Mouse (Mus musculus): ENCODE data around the gene Gps2.
A peak's percentile ranks its signal among the peaks of the same experiment; 100 is the strongest.

Gps2 gene

DNA sequence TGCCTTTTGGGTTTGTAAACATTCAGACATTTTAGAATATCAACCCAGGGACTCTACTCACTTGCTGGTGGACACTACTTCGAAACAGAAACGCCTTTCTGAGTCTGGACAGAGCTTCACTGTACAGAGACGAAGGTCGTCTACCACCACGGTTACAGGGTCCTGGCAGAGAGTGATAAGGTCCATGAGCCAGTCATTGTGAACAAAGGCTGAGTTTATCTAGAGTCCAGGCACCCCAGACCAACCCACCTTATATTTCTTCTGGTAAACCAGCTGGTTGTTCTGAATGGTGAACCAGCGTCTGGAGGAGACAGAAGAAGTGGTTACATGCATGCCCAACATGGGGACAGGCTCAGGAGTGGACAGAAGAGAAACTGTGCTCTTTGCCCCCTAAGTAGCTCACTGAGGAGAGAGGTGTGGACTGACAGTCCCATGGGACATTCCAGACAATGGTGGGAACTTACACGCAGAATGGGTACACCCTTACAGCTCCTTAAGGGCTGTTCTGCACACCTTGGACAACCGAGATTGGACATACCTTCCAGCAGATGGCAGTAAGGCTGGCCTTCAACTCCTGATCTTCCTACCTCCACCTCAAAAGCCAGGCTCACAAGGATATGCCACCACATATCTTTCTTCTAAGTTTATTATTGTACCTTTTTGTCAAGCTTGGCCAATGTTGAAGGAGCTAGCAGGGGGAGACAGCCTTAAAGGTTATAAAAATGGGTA is 26.6 kb upstream of the Gps2 start:
- DNase-seq (ENCODE audit: low spot score) = peak; percentile 53

DNA sequence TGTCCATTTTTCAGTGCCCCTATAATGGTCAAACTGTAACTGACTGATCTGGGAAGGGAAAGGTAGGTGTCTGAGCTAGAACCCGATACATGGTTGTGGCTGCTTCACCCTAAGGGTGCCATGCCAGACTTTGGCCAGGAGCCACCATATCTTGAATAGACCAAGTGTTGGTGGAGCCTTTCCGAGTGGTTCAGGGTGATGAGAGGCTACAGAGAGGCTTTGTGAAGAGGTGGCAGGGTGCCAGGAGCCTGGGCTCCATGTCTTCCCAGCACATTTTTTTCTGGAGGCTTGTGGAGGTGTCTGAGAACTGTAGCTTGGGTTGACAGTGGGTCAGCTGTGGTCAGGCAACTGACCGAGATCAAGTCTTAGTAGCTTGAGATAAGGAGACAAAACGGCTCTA is 22.2 kb upstream of the Gps2 start:
- no peak for DNase-seq (ENCODE audit: low spot score)

DNA sequence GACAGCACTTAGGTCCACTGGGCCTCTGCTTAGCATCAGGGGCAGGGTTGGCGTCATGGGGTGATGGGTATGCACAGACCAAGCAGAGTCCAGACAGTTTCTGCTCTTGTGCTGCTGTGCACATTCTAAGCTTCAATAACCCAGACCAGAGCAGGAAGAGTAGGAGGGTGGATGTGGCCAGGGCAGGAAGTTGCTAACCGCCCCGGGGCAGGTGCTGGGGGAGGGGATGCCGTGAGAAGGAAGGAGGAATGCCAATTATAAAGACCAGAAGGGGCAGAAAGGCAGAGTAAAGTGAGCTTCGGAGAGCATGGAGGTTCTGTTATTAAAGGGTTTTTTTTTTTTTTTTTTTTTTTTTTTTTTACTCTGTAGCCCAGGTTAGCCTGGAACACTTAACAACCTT is 19.0 kb upstream of the Gps2 start:
- DNase-seq (ENCODE audit: low spot score) = peak; percentile 53

DNA sequence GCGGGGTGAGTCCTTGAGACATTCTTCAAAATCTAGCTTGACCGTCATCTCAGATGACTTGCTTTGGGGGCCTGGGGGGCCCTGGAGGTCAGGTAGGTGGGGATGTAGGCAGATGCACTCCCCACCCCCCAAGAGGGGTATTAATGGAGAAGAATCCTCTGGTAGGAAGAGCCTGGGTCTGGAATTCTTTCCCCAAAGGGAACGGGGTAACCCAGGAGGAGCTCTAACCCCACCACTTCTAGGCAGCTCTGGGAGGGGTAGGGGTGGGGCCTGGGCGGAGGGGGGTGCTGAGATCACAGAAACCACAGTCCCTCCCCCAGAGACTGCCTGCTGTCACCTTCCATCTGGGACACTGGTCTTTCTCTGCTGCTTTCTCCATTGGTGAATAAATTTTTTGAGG is 18.4 kb upstream of the Gps2 start, which contains the start of gene Acap1:
Gene Acap1, minus strand, starts transcription at position 249 of the 400 bp plus-strand sequence.
- DNase-seq (ENCODE audit: low spot score) = no peak

DNA sequence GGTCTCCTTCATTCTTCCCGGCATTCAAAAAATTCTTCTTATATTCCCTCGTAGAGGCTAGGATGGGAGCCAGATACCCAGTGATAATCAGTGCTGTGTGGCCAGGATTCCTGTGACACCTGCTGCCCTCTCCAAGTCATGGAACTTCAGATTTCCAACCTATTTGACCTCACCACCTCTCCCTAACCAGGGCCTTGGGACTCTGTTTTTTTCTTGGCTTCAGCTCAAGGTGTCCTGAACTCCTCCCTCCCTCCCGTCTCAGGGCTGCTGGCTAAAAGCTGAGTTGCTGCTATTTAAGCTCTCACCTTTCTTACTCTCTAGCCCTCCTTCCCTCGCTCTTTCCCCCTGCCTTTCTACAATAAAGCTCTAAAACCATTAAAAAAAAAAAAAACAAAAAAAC is 13.8 kb upstream of the Gps2 start:
- no peak for DNase-seq (ENCODE audit: low spot score)

DNA sequence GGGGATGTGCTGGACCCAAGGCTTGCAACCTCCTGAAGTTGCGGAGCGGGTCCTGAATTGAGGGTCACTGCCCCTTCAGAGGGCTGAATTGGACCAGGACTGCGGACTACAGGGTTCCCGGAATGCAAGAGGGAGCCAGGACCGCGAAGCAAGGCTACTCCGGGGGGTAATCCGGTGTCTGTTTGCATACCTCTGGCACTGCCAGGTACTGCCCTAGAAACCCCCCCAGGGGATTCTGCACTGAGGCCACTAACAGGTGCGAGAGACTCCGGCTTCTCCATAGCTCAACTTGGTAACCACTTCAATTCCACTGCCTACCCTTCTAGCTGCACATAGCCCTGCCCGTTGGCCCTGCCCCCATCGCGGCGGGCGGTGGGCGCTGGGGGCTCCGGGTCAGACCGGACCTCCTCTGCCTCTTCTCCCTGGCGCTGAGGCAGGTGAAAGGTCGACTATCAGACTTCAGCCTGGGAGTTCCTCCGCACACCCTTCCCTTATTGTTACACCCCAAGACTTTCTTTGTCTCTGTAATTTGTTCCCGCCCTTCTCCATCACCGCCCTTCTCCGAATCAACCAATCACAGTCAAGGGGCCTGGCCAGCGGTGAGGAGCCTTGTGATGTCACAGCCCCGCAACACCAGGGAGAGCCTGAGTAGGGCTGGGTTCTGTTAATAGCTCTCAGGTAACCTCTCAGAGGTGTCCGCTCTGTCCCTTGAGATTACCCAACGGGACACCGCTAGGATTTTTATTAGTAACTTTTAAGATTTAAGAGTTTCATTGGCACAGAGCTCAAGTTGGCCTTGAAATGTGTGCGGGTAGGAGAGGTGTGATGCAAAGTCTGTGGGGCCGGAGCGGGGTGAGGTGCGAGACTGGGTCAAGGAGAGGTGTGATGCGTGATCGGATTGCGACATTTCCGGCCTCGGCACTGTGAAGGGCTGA is 12.9 kb upstream of the Gps2 start, which contains the start of the genes 2810408A11Rik and Neurl4:
Gene 2810408A11Rik, minus strand, starts transcription at position 517 of the 935 bp plus-strand sequence.
Gene Neurl4, plus strand, starts transcription at position 602 of the 935 bp plus-strand sequence.
- peak; percentile 96 for DNase-seq (ENCODE audit: low spot score)

DNA sequence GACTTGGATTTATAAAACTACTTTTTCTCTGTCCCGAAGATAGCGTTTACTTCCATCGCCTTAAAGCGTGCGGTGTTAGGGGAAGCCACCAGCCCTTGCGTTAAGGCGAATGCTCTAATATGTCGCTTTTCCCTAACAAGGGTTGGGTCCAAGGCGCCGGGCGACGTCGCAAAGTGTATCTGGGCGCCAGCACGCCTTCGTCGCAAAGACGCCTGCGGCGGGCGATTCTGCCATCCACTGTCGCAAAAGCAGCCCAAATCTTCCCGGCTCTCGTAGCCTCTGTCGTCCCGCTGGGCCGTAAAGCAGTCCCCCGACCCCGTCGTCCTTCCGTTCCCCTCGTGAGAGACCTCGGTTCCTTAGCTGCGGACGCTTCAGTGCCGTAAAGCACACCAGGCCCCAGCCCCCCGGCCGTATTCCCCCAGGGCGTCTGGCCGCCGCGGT is 12.3 kb upstream of the Gps2 start:
- peak; percentile 97 for DNase-seq (ENCODE audit: low spot score)

DNA sequence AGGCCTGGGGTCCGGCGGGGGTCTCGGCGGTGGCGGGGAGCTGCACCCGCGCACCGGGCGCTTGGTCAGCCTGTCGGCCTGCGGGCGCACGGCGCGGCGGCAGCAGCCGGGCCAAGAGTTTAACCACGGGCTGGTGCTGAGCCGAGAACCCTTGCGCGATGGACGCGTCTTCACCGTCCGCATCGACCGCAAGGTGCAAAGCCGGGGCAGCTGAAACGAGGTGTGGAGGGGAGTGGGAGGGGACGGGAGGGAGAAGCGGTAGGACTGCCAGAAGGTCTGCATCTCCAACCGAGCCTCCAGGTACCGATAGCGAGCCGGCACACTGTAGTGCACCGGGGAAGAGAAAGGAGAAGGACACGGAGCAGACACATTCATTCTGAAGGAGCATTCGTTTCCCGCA is 11.7 kb upstream of the Gps2 start:
- no peak for DNase-seq (ENCODE audit: low spot score)

DNA sequence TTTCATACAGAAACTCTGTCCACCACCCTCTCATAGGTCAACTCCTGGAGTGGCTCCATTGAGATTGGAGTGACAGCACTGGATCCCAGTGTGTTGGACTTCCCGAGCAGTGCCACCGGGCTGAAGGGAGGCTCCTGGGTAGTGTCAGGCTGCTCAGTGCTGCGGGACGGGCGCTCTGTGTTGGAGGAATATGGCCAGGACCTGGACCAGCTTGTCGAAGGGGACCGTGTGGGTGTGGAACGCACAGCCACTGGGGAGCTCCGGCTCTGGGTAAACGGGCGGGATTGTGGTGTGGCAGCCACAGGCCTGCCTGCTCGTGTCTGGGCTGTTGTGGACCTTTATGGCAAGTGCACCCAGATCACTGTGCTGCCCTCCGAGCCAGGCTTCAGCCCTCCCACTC is 10.7 kb upstream of the Gps2 start:
- no peak for DNase-seq (ENCODE audit: low spot score)

DNA sequence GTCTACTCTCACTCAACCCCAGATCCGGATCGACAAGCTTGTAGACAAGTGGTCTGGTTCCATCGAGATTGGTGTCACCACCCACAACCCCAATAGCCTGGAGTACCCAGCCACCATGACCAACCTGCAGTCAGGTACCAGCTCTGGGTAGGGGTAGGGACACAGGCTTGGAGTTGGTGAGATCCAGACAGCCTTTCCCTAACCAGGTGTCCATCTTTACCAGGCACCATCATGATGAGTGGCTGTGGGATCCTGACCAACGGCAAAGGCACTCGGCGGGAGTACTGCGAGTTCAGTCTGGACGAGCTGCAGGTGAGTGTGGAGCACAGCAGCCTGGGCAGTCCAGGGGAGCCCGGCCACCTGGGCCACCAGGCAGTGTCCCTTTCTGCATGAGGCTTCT is 9.4 kb upstream of the Gps2 start:
- DNase-seq (ENCODE audit: low spot score) = no peak

DNA sequence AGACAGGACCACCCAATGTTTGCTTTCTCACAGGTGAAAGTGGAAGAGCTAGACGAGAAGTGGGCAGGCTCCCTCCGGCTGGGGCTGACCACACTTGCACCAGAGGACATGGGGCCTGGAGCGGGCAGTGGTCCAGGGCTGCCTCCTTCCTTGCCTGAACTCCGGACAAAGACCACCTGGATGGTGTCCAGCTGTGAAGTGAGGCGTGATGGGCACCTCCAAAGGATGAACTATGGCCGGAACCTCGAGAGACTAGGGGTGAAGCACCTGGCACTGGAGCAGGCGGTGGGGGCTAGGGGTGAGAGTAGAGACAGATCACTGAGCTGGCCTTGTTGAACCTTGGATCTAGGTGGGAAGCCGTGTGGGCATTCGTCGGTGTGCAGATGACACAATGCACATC is 5.0 kb upstream of the Gps2 start:
- DNase-seq (ENCODE audit: low spot score) = no peak

DNA sequence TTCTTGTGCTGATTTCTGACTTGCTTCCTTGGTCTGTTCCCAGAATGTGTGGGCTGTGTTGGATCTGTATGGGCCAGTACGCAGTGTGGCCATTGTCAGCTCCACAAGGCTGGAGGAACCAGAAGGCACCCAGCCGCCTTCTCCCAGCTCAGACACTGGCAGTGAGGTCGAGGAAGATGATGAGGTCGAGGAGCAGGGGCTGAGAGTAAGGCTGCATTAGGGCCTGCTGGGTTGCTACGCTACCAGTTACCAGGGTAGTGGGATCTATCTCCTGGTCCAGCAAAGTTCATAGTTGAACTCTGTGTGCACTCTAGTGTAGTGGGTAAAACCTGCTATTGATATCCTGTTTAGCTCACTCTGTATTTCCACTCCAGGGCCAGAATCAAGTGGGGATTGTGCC is 4.5 kb upstream of the Gps2 start:
- no peak for DNase-seq (ENCODE audit: low spot score)

DNA sequence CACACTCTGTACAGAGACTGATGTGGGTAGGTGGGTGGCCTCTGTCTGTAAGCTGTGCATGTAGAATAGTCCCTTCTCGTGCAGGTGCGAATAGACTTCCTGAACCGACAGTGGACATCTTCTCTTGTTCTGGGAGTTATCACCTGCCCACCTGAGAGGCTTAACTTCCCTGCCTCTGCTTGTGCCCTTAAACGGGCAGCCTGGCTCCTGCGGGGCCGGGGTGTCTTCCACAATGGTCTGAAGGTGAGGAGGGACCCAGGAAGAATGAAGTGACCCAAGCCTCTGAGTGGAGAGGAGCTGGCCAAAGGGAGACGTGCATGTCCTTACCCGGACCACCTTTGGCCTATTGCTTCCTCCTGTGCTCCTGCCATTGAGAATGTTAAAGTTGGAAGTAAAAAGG is 3.5 kb upstream of the Gps2 start:
- no peak for DNase-seq (ENCODE audit: low spot score)

DNA sequence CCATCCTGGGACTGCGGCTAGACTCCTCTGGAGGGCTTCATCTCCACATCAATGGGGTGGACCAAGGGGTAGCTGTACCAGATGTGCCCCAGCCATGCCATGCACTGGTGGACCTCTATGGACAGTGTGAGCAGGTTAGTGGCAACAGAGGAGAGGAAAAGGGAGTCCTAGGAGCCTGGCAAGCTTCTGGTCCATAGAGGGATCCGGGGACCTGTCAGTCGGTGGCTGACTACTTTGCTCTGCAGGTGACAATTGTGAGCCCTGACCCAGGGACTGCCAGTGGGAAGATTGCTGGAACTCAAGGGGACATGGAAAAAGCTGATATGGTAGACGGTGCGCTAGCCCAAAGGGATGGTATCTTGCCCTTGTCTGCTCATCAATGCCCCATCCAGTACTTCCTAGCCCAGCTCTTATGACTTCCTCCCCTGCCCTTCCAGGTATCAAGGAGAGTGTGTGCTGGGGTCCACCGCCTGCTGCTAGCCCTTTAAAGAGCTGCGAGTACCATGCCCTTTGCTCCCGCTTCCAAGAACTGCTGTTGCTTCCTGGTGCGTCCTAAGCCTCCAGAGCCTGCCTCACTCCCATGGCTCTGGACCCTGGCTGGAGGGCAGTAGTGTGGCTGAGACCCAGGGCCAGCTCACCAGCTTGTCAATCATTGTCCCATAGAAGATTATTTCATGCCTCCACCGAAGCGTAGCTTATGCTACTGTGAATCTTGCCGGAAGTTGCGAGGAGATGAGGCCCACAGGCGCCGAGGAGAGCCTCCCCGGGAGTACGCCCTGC is 2.7 kb upstream of the Gps2 start:
- no peak for DNase-seq (ENCODE audit: low spot score)

DNA sequence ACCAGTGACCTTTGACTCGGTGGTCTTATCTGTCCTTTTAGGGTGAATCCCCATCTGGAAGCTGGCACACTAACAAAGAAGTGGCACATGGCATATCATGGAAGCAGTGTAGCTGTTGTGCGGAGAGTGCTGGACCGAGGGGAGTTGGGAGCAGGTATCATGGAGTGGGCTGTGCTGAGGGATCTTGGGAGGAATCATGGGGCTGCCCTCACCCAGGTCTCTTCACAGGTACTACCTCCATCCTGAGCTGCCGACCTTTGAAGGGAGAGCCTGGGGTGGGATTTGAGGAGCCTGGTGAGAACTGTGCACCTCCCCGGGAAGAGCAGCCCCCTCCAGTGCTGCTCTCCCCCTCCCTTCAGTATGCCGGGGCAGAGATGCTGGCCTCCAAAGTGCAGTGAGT is 2.0 kb upstream of the Gps2 start:
- DNase-seq (ENCODE audit: low spot score) = no peak

DNA sequence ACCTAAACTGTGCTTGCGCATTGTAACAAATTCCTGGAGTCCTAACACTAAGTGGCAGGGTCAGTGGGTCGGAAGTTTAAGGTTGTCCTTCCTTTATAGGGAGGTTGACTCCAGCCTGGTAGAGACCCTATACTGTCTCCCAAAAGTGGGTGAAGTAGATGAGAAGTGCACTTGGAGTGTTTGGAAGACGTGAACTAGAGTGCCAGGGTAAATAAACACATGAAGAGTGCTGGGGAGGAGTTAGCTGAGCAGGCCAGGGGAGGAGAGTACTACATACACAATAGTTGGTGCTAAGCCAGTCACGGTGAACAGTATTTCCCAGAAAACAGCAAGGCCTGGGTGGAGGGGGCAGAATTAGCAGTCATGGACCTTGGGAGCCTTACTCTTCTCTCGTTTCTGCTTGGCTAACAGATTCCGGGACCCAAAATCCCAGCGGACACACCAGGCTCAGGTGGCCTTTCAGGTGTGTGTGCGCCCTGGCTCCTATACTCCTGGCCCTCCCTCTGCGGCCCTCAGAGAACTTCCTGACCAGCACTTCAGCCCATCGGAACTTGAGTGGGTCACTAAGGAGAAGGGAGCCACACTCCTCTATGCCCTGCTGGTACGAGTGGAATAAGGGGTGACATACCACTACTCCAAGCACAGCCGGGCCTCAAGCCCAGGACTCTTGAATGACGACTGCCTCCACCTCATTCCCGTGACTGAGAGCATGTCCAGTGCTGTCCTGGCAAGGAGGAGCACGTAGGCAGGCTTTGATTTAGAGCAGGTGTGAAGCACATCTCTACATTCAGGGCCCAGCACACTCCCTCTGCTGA is 765 bp upstream of the Gps2 start:
- peak; percentile 75 for DNase-seq (ENCODE audit: low spot score)

DNA sequence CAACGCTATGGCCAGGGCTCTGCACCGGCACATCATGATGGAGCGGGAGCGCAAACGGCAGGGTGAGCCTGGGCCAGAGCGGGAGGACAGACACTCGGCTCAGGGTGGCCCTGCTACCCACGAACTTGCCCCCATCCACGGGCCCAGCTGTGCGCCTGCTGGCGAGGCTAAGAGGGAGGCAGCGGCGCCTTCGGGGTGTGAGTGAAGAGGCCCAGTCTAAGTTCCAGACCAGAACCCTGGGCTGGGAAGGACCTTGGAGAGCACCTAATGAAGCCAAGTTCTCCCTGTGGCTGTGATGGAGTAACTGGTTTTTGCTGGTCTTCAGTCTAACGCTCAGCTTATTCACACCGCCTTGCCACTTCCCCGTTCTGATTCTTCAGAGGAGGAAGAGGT is 680 bp downstream of the Gps2 start:
- DNase-seq (ENCODE audit: low spot score) = no peak

DNA sequence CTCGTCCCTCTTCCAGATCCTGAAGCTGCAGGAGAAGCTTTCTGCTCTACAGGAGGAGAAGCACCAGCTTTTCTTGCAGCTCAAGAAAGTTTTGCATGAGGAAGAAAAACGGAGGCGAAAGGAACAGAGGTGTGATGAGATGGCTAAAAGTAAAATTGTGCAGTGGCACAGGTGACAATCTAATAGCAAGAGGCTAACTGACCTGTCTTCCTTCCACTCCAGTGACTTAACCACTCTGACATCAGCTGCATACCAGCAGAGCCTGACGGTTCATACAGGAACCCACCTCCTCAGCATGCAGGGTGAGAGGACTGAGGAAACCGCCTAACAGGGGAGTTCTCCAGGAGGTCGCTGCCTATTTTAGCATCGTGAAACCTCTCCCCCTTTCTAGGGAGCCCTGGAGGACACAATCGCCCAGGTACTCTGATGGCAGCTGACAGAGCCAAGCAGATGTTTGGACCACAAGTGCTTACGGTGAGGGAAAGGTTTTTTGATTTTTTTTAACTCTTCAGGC is 1.3 kb downstream of the Gps2 start:
- no peak for DNase-seq (ENCODE audit: low spot score)

DNA sequence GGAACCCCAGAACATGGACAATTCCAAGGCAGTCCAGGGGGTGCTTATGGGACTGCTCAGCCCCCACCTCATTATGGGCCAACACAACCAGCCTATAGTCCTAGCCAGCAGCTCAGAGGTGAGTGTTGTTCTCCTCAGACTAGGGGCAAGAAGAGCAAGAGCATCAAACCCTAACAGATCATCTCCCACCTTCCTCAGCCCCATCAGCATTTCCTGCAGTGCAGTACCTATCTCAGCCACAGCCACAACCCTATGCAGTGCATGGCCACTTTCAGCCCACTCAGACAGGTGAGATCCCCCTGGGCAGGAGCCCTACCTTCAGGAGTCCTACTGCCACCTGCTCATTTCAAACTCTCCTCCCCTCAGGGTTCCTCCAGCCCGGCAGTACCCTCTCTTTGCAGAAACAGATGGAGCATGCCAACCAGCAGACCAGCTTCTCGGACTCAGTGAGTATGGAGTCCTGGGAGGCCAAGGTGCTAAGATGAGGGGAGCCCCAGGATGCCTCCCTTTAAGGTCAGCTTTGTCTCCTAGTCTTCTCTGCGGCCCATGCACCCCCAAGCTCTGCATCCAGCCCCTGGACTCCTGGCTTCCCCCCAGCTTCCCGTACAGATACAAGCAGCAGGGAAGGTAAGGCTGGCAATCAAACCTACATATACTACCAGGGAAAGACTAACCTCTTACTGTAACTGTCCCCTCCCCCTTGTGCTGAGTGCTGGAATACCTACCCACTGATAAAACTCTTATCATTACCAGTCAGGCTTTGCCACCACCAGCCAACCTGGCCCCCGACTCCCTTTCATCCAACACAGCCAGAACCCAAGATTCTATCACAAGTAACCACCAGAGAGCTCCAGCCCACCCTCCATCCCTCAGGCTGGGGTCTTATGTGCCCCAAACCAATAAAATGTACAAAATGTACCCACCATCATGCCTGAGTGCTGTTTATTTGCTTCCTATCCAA is 2.3 kb downstream of the Gps2 start:
- DNase-seq (ENCODE audit: low spot score) = no peak

All from lung, postnatal 25 days (tissue).